Mouse (Mus musculus): ENCODE data around the gene Mrpl43. TPM values are rescaled to one million over a fixed set of nuclear protein-coding genes. Genes with fewer than 3 reads are reported as not detected.
"Not testable (repeated sequence)": the region's sequence is repeated elsewhere in the genome, so short reads cannot be mapped to it uniquely, and the experiment has no call there.

The Mrpl43 gene
- total RNA-seq (2015) = 44.3 and 44.8 TPM in 2 replicates
- 25.2 and 30.3 TPM in 2 replicates for total RNA-seq (2017)

DNA sequence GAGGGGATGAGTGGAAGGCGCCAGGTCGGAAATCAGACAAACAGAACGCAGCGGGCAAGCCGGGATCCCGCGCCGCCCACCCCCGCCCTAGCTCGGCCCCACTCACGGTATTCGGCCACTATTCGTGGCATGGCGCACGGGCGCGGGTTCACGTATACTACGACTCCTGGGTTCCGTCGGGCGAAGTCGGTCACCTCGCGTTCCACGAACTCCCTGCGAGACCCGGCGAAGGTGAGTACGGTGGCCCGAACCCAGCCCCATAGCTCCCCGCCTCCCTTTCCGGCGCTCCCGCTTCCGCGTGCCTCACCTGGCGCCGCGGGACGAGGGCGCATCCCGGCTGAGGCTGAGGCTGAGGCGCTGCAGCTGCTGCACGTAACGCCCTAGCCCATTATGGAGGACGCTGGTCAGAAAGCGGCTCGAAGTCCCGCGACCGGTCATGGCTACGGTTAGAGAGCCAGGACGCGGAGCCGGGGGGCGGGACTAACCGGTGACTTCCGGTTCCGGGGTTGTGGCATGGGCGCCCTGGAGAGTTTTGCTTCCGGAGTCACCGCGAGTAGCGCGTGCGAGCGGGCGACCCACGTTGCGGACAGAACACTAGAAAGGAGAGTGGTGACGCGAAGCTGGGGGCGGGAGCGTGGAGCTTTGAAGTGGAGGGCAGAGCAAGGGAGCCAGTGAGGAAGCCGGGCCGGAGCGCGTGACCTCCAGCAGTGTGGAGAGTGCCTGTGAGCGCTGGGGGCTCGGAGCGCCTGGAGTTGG is at the start of gene Mrpl43:
Gene Mrpl43, minus strand, starts transcription at position 486 of the 756 bp plus-strand sequence.
- peak; percentile 91 for ATAC-seq (replicated peaks; ENCODE audit: poor library complexity)

DNA sequence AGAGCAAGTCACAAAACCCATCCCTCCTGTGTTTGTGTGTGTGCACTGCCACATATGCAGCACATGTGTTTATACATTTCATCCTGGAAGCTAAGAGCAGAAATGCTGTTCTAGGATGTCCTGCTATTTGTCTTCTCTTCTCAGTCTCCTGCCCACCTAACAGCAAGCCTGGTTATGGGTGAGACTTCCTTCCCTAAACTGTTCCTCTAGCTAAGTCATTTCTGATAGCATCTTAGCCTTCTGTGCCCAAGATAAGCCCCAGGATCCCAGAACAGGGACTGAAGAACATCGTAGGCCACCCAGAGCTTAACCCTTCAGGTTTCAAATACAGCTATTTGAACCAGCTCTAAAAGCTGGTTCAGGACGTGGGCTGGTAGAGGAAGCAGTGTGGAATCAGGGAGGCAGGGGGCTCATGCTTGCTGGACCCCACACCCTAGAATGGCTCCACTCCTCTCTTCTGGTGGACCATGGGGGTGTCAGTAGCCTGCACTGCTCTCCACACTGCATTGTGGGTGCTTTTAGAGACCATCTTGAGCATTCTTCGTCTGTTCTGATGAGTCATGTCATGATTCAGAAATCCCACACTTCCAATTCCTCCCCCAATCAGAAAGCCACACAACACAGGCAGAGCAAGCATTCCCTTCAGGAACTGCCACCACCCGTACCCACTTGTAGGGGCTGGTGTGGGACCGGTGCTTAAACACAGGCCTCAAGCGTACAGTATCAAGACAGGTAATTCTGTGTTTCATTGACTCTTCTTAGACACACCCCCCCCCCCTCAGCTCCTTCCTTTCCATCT is 48.8 kb upstream of the Mrpl43 start:
- no peak for ATAC-seq (replicated peaks; ENCODE audit: poor library complexity)

DNA sequence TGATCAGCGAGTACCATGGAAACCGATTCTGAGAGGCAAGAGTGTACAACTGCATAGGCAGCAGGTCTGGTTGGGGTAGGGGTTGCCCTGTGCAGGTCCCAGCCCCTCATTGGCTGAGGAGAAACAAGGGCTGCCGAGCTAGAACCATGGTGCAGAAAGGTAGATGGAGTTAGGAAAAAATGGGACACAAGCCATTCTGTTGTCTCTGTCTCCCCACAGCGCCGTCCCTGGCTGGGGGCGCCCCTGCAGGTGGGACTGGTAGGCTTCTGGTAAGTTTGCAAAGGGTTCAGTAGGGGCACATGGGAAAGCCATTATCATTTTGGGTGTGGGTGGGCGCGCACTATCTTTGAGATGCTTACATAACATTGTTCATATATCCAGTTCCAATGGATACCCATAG is 47.2 kb upstream of the Mrpl43 start:
- no peak for ATAC-seq (replicated peaks; ENCODE audit: poor library complexity)

GRCm38 (mm10) chr19:45049523-45049922 is 43.3 kb upstream of the Mrpl43 start:
- no peak for ATAC-seq (replicated peaks; ENCODE audit: poor library complexity)

- no peak for ATAC-seq (replicated peaks; ENCODE audit: poor library complexity)
These were observed 42.6 kb upstream of the Mrpl43 start for GRCm38 (mm10) chr19:45048644-45049365.

DNA sequence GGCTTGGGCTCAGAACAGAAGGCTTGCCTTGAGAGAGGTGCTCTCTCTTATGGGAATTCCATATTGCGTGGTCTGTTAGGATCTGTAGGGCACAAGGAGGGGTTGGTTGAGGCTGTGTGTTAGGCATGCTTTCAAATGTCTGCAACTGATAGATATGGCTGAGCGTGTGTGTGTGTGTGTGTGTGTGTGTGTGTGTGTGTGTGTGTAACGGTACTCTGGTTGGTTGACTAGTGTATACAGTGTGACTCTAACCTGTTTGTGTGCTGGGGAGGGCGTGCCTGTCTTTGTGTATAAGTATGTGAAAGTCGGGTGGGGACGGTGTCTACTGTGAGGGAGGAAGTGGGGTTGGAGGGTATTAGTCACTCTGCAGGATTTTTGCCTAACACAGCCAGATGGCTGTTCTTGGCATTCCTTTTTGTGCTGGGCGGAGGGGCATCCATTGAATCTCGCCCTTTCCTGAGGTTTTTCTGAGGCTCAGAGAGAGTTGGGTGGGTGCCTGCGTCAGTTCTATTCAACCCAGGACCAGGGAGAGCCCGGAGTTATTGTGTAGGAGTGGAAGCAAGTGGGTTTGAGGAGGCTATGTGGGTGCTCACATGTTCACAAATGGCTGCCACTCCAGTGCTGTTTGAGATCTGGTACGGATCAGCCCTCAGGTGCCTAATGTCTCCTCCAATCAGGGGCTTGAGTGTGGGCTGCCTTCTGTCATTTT is 41.8 kb upstream of the Mrpl43 start:
- ATAC-seq (replicated peaks; ENCODE audit: poor library complexity) = peak; percentile 64

GRCm38 (mm10) chr19:45047417-45047934 is 41.2 kb upstream of the Mrpl43 start, which contains the start of gene Sfxn3:
TSS of gene Sfxn3 (plus strand) at chr19:45047503.
- peak; percentile 82 for ATAC-seq (replicated peaks; ENCODE audit: poor library complexity)

- ATAC-seq (replicated peaks; ENCODE audit: poor library complexity) = peak; percentile 26; the same call in 1 of the 2 replicates
These were observed 40.5 kb upstream of the Mrpl43 start for GRCm38 (mm10) chr19:45046523-45047321.

DNA sequence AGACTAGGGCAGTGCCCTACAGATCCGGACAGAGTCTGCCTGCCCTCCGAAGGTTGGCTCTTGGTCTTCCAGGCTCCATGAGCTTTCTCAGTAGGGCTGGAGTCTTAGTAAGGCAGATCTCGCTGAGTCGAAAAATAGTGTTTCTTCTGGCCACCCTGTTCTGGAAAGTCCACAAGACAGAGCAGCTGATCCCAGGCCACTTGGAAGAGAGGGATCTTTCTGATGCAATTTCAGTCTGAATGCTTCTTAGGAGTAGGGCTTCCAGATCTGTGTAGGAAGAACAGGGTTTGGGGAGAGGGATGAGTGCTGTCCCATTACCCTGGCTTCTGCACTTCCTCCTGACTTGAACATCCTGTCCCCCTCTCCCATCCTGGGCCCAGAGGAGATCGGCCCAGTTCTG is 39.4 kb upstream of the Mrpl43 start, which contains the start of gene Pdzd7:
Gene Pdzd7, minus strand, starts transcription at position 67 of the 400 bp plus-strand sequence.
- ATAC-seq (replicated peaks; ENCODE audit: poor library complexity) = no peak

- ATAC-seq (replicated peaks; ENCODE audit: poor library complexity) = no peak
These were observed 39.0 kb upstream of the Mrpl43 start for GRCm38 (mm10) chr19:45045236-45045635.

DNA sequence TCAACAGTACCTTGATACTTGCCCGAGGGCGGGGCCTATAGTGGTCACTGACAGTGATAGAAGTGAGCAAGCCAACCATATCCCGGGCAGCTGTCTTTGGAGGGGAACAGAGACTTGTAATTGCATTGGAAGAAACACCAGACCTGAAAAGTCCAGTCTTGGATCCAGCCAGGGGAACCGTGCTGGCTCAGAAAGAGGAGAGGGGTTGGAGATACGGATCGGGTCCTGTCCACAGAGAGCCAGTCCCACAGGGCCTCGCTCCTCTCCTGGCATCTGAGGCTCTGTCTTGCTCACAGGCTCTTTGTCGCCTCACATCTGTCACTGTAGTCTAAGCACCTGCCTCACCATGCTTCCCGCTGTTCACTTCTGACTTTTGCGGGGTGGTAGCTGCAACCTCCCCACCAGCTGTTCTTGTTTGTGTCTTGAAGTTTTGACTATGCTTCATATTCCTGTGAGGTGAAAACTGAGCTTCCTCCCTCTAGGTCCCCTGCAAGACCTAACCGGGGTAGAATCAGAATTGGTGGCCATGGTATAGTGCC is 38.2 kb upstream of the Mrpl43 start:
- ATAC-seq (replicated peaks; ENCODE audit: poor library complexity) = no peak

DNA sequence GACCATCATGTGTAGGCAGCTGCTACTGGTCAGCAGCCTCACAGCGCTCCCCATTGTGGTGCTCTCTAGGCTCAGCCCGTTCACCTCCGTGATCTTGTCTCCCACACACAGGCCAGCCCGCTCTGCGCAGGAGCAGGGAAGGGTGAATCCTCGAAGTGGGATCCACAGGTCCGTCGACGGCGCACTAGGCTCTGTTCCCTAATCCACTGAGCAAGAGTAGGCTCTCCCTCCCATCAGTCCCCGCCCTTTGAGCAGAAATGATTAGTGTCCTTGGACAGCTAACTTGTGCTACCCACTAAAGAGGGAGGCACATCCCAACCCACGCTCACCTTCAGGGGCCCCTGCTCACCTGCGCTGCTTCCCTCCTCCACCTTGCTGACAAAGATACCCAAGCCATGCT is 34.0 kb upstream of the Mrpl43 start:
- no peak for ATAC-seq (replicated peaks; ENCODE audit: poor library complexity)

GRCm38 (mm10) chr19:45038198-45038597 is 32.0 kb upstream of the Mrpl43 start:
- not testable (repeated sequence) for ATAC-seq (replicated peaks; ENCODE audit: poor library complexity)

DNA sequence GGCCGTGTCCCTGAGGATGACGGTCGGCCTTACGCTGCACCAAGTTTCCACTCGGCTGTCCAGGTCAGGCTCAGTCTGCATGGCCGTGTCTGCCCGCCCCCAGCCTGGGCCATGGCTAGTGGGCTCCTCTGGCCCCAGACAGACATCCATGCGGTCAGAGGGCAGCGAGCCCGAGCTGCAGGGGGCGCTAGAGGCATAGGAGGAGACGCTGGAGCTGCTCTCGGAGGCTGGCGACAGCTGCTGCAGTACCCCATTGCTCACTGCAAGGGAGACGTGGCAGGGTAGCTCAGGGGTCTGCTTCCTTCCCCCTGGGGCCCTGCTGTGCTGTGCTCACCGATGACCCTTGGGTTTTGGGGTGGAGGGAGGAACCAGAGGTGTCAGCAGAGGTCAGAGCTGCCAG is 30.6 kb upstream of the Mrpl43 start:
- ATAC-seq (replicated peaks; ENCODE audit: poor library complexity) = peak; percentile 84

DNA sequence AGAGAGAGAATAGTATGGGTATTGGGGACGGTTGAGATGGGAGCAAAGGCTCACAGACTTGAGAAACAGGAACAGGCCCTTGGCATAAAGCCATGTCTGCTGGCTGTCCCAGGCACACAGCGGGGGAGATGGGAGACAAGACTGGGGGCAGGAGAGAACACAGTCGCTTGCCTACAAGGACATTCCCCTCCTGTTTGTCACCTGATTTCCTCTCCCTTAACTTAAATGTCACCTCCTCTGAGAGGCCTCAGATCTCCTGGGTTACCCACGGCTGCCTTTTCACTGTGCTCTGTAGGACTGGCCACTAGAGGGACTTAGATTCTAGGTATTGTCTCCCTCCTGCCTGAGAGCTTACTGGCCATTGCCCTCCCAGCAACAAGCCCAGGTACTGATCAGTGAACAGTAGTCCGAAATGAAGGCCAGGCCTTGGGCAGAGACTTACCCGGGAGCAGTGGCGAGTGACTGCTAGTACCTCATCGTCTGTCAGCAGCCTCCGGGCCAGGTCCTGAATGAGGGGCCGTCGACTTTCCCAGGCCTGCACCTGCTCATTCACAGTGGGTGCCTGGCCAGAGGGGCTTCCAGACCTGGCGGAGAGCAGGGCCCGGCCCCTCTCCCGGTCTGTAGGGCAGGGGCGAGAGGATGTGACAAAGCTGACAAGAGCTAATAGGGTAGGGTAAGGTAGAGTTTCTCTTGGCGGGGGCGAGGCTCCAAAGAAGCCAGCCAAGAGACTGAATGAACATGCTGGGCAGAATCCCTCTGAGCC is 26.5 kb upstream of the Mrpl43 start:
- peak; percentile 33; the same call in 1 of the 2 replicates for ATAC-seq (replicated peaks; ENCODE audit: poor library complexity)

- peak; percentile 82 for ATAC-seq (replicated peaks; ENCODE audit: poor library complexity)
These were observed 25.5 kb upstream of the Mrpl43 start for GRCm38 (mm10) chr19:45031780-45032179.

DNA sequence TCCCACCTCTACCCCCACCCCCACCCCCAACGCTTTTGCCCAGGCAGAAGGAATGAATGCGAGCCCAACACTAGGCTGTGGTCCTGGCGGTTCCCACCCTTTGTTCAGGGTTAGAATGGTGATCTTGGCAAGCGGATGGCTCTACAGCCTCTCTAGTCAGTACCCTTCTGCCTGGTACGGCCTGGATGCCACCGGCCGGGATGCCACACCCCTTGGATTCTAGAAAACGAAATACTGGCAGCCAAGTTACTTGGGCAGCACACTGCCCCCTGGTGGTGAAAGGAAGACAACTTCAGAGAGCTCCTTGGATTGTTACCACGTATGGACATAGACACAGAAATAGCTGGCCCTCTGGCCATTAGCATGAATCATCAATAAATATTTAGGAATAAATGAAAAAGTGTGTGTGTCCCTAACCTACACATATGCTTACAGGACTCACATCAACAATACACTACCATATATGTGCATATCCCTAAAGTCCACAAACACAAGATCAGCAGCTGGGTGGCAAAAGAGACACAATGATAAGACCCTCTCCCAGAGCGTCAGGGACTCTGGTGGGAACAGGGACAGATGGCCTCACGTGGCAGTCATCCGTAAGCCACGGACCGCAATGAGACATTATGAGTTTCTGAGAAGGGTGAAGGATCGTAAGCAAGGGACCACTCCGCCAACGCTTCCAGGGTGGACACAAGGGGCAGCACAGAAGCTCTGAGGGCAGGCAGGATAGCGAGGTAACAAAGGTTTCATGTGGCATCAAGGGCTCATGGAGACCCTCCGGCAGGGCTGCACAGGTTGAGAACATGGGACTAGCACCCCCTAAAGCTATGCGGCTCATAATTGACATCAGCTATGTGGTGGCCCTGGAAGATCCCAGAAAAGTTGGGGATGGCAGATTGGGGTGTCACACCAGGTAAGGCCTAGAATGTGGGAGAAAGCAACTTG is 24.8 kb upstream of the Mrpl43 start:
- peak; percentile 77 for ATAC-seq (replicated peaks; ENCODE audit: poor library complexity)
